Mouse (Mus musculus) activated CD4-positive, CD25-positive, alpha-beta regulatory T cell, adult 9 weeks (primary cell): ENCODE results near the gene Mtss1l. TPM values are rescaled to one million over a fixed set of nuclear protein-coding genes. Genes with fewer than 3 reads are reported as not detected.

Experiments used
- polyA plus RNA-seq: library from polyadenylated mRNA; unstranded; fragments of 100-300 nt; shearing (Covaris generic); gene quantifications from one replicate; pipeline ENCODE4 v1.2.1, GENCODE M21; 2017

Gene Mtss1l
- polyA plus RNA-seq: 0.07 TPM

GRCm38 (mm10) chr8:110720685-110721598 lies at the start of gene Mtss1l:
Gene Mtss1l, plus strand, starts transcription at chr8:110721476.

Other genes with a start within 250 kb of the Mtss1l start
- 10.8 TPM for gene Vac14, start 102.9 kb upstream of the Mtss1l start, polyA plus RNA-seq
- not detected for gene Il34, start 84.4 kb downstream of the Mtss1l start, polyA plus RNA-seq
- gene Cog4, start 125.1 kb downstream of the Mtss1l start, polyA plus RNA-seq: 72.2 TPM
- gene Sf3b3, start 125.3 kb downstream of the Mtss1l start, polyA plus RNA-seq: 216 TPM
- gene Fuk, start 181.0 kb downstream of the Mtss1l start, polyA plus RNA-seq: 11.2 TPM
- 5.8 TPM for gene St3gal2, start 198.4 kb downstream of the Mtss1l start, polyA plus RNA-seq